Mouse (Mus musculus) neural tube, embryonic 13.5 days (tissue): ENCODE data around the gene Daam2. TPM values are rescaled to one million over a fixed set of nuclear protein-coding genes. Genes with fewer than 3 reads are reported as not detected.

Experiments
- ATAC-seq: fragments of 200-750 bp; cut with Nextera tagmentation; 2 replicates; pipeline ENCODE4 v1.8.0; 2017; ENCODE audit warnings: low read depth, mild to moderate bottlenecking, moderate TSS enrichment, moderate library complexity
- H3K27ac ChIP-seq: fragments of 300-500 bp; sonication (generic); replicated peaks from 2 replicates; pipeline ENCODE4 v1.5.1; 2015; ENCODE audit warnings: moderate library complexity, mild to moderate bottlenecking, inconsistent platforms
- H3K27me3 ChIP-seq: fragments of 300-500 bp; sonication (generic); 2 replicates; pipeline ENCODE4 v1.6.1; 2015; ENCODE audit warnings: mild to moderate bottlenecking, inconsistent platforms
- H3K36me3 ChIP-seq: fragments of 300-500 bp; sonication (generic); 2 replicates; pipeline ENCODE4 v1.6.1; 2015; ENCODE audit warnings: mild to moderate bottlenecking, inconsistent platforms
- H3K4me1 ChIP-seq: fragments of 300-500 bp; sonication (generic); replicated peaks from 2 replicates; pipeline ENCODE4 v1.6.1; 2015; ENCODE audit warnings: inconsistent platforms
- H3K4me2 ChIP-seq: fragments of 300-500 bp; sonication (generic); 2 replicates; pipeline ENCODE4 v1.6.1; 2015; ENCODE audit warnings: inconsistent platforms, mild to moderate bottlenecking, moderate library complexity
- H3K4me3 ChIP-seq: fragments of 300-500 bp; sonication (generic); 2 replicates; pipeline ENCODE4 v1.5.1; 2015; ENCODE audit warnings: mild to moderate bottlenecking, inconsistent platforms
- H3K9ac ChIP-seq: fragments of 300-500 bp; sonication (generic); 2 replicates; pipeline ENCODE4 v1.6.1; 2015; ENCODE audit warnings: moderate library complexity, mild to moderate bottlenecking, inconsistent platforms
- H3K9me3 ChIP-seq: fragments of 300-500 bp; sonication (generic); 2 replicates; pipeline ENCODE4 v1.6.1; 2016; ENCODE audit warnings: inconsistent platforms
- WGBS: fragments of 180-500 bp; shearing (Covaris S2); methylation state at CpG from one replicate; pipeline ENCODE4 v1.1.7; 2015; 5-methylcytosine and 5-hydroxymethylcytosine counted together
- polyA plus RNA-seq: library from polyadenylated mRNA; unstranded; fragments of >200 nt; fragmentation: Nextera tagmentation; extraction: Ambion mirVana; gene quantifications from 2 replicates; pipeline ENCODE4 v1.2.1, GENCODE M21; 2015

Daam2 gene
- polyA plus RNA-seq, 1 experiment from 2014 or later, result 6.8 TPM

GRCm38 (mm10) chr17:49530215-49530614 lies 33.9 kb downstream of the Daam2 start:
- Histone ChIP-seq H3K36me3 (no peaks in the 10 kb centered on the region), H3K27ac (no peak overlapping the region), H3K27me3 (no peaks in the 10 kb centered on the region), H3K9ac (no peak overlapping the region), H3K4me2 (no peak overlapping the region), H3K9me3 (no peaks in the 10 kb centered on the region), H3K4me3 (no peak overlapping the region), H3K4me1 (peaks cover 18% of the 10 kb centered on the region)
- ATAC-seq, result no peak
- WGBS, result 25% methylated on average over 3 of the region's 3 CpGs

DNA sequence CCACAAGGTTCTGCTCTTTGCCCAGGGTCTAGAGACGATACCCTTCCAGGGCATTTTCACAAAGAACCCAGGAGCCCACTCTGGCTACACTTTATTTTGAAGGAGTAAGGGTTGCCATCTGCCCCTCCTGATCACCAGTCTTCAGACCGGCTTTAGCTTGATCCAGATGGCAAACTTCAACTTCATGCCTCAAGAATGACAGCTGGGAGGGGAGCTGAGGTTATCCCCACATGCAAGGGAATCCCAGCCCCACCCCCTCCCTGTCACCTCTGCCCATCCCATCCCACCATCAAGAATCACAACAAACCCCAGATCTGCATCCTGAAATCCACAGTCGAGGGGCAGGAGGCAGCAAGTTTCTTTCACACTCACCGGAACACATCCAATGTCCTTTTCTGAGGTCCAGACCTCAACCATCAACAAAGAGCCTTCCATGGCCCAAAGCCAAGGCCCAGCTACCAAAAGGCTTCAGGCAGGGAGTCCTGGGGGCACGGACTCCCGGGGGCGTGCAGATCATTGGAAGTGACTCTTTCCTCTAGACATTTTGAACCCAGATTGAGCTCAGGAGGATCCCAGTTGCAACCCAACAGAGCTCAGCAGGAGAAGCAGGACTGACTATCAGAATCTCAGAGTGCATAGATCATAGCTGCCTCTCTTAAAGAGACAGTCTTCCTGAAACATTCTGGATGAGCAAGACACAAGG lies 35.5 kb downstream of the Daam2 start:
- Histone ChIP-seq H3K9me3 (no peaks in the 10 kb centered on the region), H3K36me3 (no peaks in the 10 kb centered on the region), H3K27me3 (no peaks in the 10 kb centered on the region), H3K27ac (no peak overlapping the region), H3K9ac (no peak overlapping the region), H3K4me1 (peaks cover 14% of the 10 kb centered on the region), H3K4me2 (no peak overlapping the region), H3K4me3 (no peak overlapping the region)
- no peak for ATAC-seq
- WGBS, result 73% methylated on average over 7 of the region's 7 CpGs

GRCm38 (mm10) chr17:49528033-49528432 lies 36.1 kb downstream of the Daam2 start:
- H3K27ac ChIP-seq, result no peak overlapping the region
- no peak for ATAC-seq
- H3K4me1 ChIP-seq, result peaks cover 20% of the 10 kb centered on the region
- H3K9ac ChIP-seq, result no peak overlapping the region
- H3K4me2 ChIP-seq, result no peak overlapping the region
- no peaks in the 10 kb centered on the region for H3K36me3 ChIP-seq
- H3K27me3 ChIP-seq, result no peaks in the 10 kb centered on the region
- H3K4me3 ChIP-seq, result no peak overlapping the region
- H3K9me3 ChIP-seq, result no peaks in the 10 kb centered on the region
- 91% methylated on average over 4 of the region's 4 CpGs for WGBS

DNA sequence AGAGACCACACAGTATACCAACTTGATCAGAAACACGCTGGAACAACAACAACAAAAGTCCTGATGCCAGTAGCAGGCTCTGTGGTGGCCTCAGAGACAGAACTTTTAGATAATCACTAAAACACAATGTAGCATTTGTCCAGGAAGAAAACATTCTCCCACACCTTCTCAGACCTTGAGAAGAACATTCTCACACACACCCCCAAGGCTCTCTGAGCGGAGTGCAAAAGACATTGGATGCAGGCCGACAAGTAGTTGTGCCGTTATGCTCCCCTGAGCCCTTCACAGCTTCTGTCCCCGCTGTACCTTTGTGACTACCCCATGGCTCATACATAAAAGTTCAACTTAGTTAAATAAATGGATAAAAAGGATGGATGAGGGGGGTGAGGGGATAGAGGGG lies 37.6 kb downstream of the Daam2 start:
- WGBS, result 86% methylated on average over 5 of the region's 5 CpGs
- Histone ChIP-seq H3K36me3 (no peaks in the 10 kb centered on the region), H3K4me2 (no peak overlapping the region), H3K27me3 (no peaks in the 10 kb centered on the region), H3K27ac (no peak overlapping the region), H3K4me3 (no peak overlapping the region), H3K9me3 (no peaks in the 10 kb centered on the region), H3K4me1 (peaks cover 32% of the 10 kb centered on the region), H3K9ac (no peak overlapping the region)
- ATAC-seq, result no peak

GRCm38 (mm10) chr17:49525911-49526310 lies 38.2 kb downstream of the Daam2 start:
- Histone ChIP-seq H3K27me3 (no peaks in the 10 kb centered on the region), H3K9ac (no peak overlapping the region), H3K36me3 (no peaks in the 10 kb centered on the region), H3K27ac (no peak overlapping the region), H3K9me3 (no peaks in the 10 kb centered on the region), H3K4me1 (peaks cover 37% of the 10 kb centered on the region), H3K4me2 (no peak overlapping the region), H3K4me3 (no peak overlapping the region)
- 82% methylated on average over 4 of the region's 4 CpGs for WGBS
- ATAC-seq, result no peak

GRCm38 (mm10) chr17:49524584-49524983 lies 39.6 kb downstream of the Daam2 start:
- Histone ChIP-seq H3K4me2 (no peak overlapping the region), H3K9ac (no peak overlapping the region), H3K4me3 (no peak overlapping the region), H3K4me1 (peaks cover 51% of the 10 kb centered on the region), H3K27me3 (no peaks in the 10 kb centered on the region), H3K36me3 (no peaks in the 10 kb centered on the region), H3K27ac (no peak overlapping the region), H3K9me3 (no peaks in the 10 kb centered on the region)
- 62% methylated on average over 2 of the region's 2 CpGs for WGBS
- no peak for ATAC-seq

DNA sequence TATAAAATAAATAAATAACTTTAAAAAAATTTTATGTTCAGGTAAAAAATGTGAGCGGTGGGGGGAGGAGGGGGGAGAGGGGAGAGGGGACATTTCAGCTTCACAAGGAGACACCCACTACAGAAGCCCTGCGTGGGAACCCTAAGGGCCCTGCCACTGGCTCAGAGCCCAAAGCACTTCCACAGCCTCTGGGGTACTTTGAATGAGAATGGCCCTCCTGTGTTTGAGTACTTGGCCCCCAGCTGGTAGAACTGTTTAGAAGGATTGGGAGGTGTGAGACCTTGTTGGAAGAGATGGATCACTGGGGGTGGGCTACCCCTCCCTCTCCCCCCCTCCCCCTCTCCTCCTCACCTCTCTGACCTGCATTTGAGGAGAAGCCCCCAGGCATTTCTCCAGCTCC lies 41.7 kb downstream of the Daam2 start:
- no peak overlapping the region for H3K4me3 ChIP-seq
- no peak overlapping the region for H3K4me2 ChIP-seq
- no peaks in the 10 kb centered on the region for H3K27me3 ChIP-seq
- peaks cover 42% of the 10 kb centered on the region for H3K4me1 ChIP-seq
- H3K27ac ChIP-seq, result no peak overlapping the region
- WGBS, result 31% methylated on average over 2 of the region's 2 CpGs
- H3K9me3 ChIP-seq, result no peaks in the 10 kb centered on the region
- ATAC-seq, result no peak
- H3K9ac ChIP-seq, result no peak overlapping the region
- no peaks in the 10 kb centered on the region for H3K36me3 ChIP-seq

GRCm38 (mm10) chr17:49522002-49522401 lies 42.1 kb downstream of the Daam2 start:
- H3K27ac ChIP-seq, result no peak overlapping the region
- H3K4me3 ChIP-seq, result no peak overlapping the region
- H3K9me3 ChIP-seq, result no peaks in the 10 kb centered on the region
- WGBS, result 61% methylated on average over 7 of the region's 7 CpGs
- ATAC-seq, result no peak
- H3K36me3 ChIP-seq, result no peaks in the 10 kb centered on the region
- H3K9ac ChIP-seq, result no peak overlapping the region
- no peaks in the 10 kb centered on the region for H3K27me3 ChIP-seq
- H3K4me2 ChIP-seq, result no peak overlapping the region
- peaks cover 42% of the 10 kb centered on the region for H3K4me1 ChIP-seq

DNA sequence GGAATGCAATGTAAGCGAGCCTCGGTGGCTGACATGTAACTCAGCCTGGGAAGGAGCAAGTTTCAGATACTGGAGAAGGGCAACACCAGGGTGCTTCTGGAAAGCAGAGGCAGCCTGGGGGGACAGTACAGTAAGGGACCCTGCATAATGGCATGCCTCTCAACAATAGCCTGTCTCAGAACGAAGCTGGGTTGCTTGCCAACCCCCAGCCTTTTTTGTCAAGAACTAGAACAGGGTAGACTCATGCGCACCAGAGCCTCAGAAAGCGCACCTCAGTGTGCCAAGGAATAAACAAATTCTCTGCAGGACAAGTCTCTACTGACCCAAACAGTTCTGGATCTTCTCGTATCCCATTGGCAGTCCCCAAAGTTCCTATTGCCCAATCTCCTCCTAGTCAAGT lies 43.5 kb downstream of the Daam2 start:
- no peak; the same call in 1 of the 2 replicates for ATAC-seq
- no peaks in the 10 kb centered on the region for H3K27me3 ChIP-seq
- H3K4me1 ChIP-seq, result peaks cover 49% of the 10 kb centered on the region
- WGBS, result 74% methylated on average over 6 of the region's 6 CpGs
- no peak overlapping the region for H3K9ac ChIP-seq
- no peak overlapping the region for H3K4me3 ChIP-seq
- H3K27ac ChIP-seq, result peak overlapping the region; percentile 68
- no peak overlapping the region for H3K4me2 ChIP-seq
- H3K36me3 ChIP-seq, result no peaks in the 10 kb centered on the region
- H3K9me3 ChIP-seq, result no peaks in the 10 kb centered on the region

DNA sequence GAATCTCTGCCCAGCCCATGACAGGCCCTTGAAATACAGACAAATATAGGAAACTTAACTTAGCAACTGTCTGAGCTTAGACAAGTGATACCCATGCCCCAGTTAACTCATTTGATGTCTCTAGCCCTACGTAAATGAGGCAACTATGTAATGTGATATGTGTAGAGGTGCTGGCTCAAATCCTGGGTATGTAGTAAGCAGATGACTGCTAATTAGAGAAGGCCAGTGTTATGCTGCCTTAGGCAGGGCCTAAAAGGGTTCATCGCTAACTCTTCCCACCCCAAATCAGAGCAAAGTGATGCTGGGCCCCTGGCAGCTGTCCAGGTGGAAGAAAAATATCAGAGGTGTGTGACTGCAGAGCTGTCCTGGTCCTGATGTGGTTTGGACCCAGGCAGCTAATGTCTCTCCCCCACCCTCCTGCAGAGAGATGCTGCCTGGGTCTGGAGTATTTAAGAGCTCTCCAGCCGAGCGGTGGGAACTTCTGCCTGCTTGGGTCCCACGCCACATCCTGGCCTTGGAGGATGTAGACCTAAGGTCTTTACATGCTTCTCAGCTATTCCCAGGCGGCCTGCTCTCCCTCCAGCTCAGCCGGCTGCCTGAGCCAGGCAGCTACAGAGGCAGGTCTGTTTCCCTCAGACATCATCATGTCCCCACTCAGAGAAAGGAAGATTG lies 44.4 kb downstream of the Daam2 start:
- peak; percentile 29 for ATAC-seq
- Histone ChIP-seq H3K4me3 (no peak overlapping the region), H3K9me3 (no peaks in the 10 kb centered on the region), H3K4me1 (peaks cover 51% of the 10 kb centered on the region), H3K27me3 (no peaks in the 10 kb centered on the region), H3K9ac (no peak overlapping the region), H3K4me2 (no peak overlapping the region), H3K36me3 (no peaks in the 10 kb centered on the region), H3K27ac (peak overlapping the region; percentile 68)
- 66% methylated on average over 7 of the region's 7 CpGs for WGBS

- Histone ChIP-seq H3K9ac (no peak overlapping the region), H3K27ac (no peak overlapping the region), H3K36me3 (no peaks in the 10 kb centered on the region), H3K4me3 (no peak overlapping the region), H3K4me2 (no peak overlapping the region), H3K27me3 (no peaks in the 10 kb centered on the region), H3K4me1 (peaks cover 41% of the 10 kb centered on the region), H3K9me3 (no peaks in the 10 kb centered on the region)
- 66% methylated on average over 3 of the region's 3 CpGs for WGBS
- no peak for ATAC-seq
Observed at GRCm38 (mm10) chr17:49517091-49517490, 47.1 kb downstream of the Daam2 start.

DNA sequence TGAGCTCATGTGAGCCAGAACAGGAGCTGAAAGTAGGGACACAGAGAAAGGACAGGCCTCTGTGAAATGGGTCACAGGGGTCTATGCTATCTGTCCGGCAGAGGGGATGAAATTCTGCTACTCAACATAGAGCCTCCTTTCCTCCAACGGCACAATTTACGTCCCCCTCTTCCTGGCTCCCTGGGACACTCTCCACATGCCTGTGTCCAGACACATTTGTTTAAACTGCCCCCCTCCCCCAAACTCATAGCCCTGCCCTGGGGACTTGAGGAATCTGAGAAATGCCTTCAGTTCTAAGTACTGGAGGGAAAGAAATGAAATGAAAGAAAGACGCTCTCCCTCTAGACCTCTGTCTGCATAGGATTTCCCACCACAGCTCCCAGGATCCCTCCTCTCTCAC lies 48.5 kb downstream of the Daam2 start:
- no peak for ATAC-seq
- no peak overlapping the region for H3K9ac ChIP-seq
- H3K4me2 ChIP-seq, result no peak overlapping the region
- no peaks in the 10 kb centered on the region for H3K9me3 ChIP-seq
- H3K27ac ChIP-seq, result no peak overlapping the region
- H3K36me3 ChIP-seq, result no peaks in the 10 kb centered on the region
- no peaks in the 10 kb centered on the region for H3K27me3 ChIP-seq
- H3K4me1 ChIP-seq, result peaks cover 30% of the 10 kb centered on the region
- H3K4me3 ChIP-seq, result no peak overlapping the region
- WGBS, result 60% methylated on average over 4 of the region's 4 CpGs

DNA sequence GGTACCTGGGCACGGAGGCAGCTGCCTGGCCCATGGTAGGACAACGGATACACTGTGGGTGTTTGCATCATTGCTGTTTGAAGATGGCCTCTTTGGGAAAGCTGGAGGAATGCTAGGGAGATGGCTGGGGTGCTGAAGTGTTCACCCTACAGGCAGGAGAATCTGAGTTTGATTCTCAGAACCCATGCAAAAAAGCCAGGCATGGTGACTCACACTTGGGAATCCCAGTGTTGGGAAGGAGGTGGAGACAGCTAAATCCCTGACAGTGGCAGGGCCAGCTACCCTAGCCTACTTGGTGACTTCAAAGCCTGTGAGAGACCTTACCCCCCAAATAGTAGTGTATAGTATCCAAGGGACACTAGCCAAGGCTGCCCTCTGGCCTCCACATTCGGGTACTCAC lies 49.0 kb downstream of the Daam2 start:
- Histone ChIP-seq H3K36me3 (no peaks in the 10 kb centered on the region), H3K4me3 (no peak overlapping the region)

More for the DNA sequence above, 49.0 kb downstream of the Daam2 start:
- Histone ChIP-seq H3K27me3 (no peaks in the 10 kb centered on the region), H3K9ac (no peak overlapping the region), H3K9me3 (no peaks in the 10 kb centered on the region), H3K4me2 (no peak overlapping the region), H3K27ac (no peak overlapping the region), H3K4me1 (peaks cover 25% of the 10 kb centered on the region)
- ATAC-seq, result no peak
- 94% methylated on average over 3 of the region's 3 CpGs for WGBS
